Mouse (Mus musculus): ENCODE results near the gene Srp54c.

DNA sequence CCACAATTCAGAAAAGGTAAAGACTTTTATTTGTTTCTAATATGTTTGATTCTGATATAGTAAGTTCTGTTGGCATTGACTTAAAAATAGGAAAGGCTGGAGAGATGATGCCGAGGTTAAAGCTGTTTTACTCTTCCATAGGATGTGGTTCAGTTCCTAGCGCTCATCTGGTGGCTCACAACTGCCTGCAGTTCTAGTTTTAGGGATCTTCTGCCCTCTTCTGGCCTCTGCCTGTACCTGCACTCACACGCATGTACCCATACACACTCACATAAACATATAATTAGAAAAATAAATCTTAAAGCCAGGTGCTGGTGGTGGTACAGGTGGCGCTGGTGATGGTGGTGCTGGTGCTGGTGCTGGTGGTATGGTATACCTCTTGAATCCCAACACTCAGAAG lies 76.4 kb downstream of the Srp54c start:
- TF ChIP-seq CTCF (IDR thresholded peaks at IDR 0.05; ENCODE audit: borderline replicate concordance, control insufficient read depth, extremely low read depth, insufficient read depth, low read length, poor library complexity) = no peak
- no peak for TF ChIP-seq POLR2A (IDR thresholded peaks at IDR 0.05; ENCODE audit: control insufficient read depth, extremely low read depth, insufficient read depth, low read length, poor library complexity)

All from thymus, adult 2 months (tissue).